8 mouse cellular contexts compared by ENCODE assay signal in the genomic region with DNA sequence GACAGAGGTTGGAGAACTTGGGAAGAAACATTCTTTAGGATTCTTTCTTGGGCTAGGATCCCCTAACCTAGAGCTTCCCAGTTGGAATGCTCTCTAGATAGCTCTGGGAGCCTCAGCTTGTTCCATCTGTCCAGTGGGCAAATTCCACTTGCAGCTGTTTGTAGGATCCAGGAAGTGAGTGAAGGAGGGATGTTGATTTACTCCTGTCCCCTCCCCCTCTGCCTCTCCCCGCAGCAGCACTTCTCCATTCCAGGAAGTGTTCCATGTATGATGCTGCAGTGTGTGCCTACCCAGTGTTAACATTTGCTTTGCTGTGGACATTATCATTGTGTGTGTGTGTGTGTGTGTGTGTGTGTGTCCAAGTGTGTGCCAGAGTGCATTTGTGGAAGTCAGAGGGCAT. TPM values are rescaled to one million over a fixed set of nuclear protein-coding genes. Genes with fewer than 3 reads are reported as not detected.
DNase-seq lines count a peak whose midpoint lies in the region; ATAC-seq and TF ChIP-seq lines count a peak whose summit lies in the region.

No protein-coding gene starts in this region.

- peak overlapping the region; percentile 80 for H3K4me2 ChIP-seq in hindbrain, embryonic 11.5 days (replicated peaks; ENCODE audit: low read depth, low read length)
- H3K4me2 ChIP-seq in midbrain, postnatal 0 days (ENCODE audit: low read depth, low read length, poor library complexity, severe bottlenecking) = peak overlapping the region; percentile 69

- ATAC-seq in hindbrain, embryonic 11.5 days (ENCODE audit: low FRiP score) = no peak
- no peak for ATAC-seq in midbrain, postnatal 0 days (ENCODE audit: low FRiP score)

- no peaks in the 10 kb centered on the region for H3K27me3 ChIP-seq in hindbrain, embryonic 11.5 days (ENCODE audit: control insufficient read depth, insufficient read depth, low read length)
- no peaks in the 10 kb centered on the region for H3K27me3 ChIP-seq in liver, adult 2 months (ENCODE audit: control insufficient read depth, insufficient read depth, low read length)
- H3K27me3 ChIP-seq in midbrain, postnatal 0 days (ENCODE audit: insufficient read depth, low read length) = no peaks in the 10 kb centered on the region

- H3K9me3 ChIP-seq in hindbrain, embryonic 11.5 days (ENCODE audit: control insufficient read depth, low read length) = no peaks in the 10 kb centered on the region
- H3K9me3 ChIP-seq in midbrain, postnatal 0 days (ENCODE audit: low read length) = no peaks in the 10 kb centered on the region

- H3K79me2 ChIP-seq in liver, adult 2 months (ENCODE audit: control insufficient read depth, insufficient read depth, low read length) = peaks cover 50% of the 10 kb centered on the region

- peaks cover 4% of the 10 kb centered on the region; the same call in 1 of the 2 replicates for H3K4me1 ChIP-seq in hindbrain, embryonic 11.5 days (replicated peaks; ENCODE audit: control insufficient read depth, insufficient read depth, low read length)
- peaks cover 34% of the 10 kb centered on the region for H3K4me1 ChIP-seq in liver, adult 2 months (ENCODE audit: control insufficient read depth, insufficient read depth, low read length)
- peaks cover 14% of the 10 kb centered on the region for H3K4me1 ChIP-seq in midbrain, postnatal 0 days (ENCODE audit: insufficient read depth, low read length)

- no peaks in the 10 kb centered on the region for H3K36me3 ChIP-seq in hindbrain, embryonic 11.5 days (ENCODE audit: control insufficient read depth, insufficient read depth, low read length)
- H3K36me3 ChIP-seq in liver, adult 2 months (ENCODE audit: control insufficient read depth, insufficient read depth, low read length) = no peaks in the 10 kb centered on the region
- H3K36me3 ChIP-seq in midbrain, postnatal 0 days (ENCODE audit: insufficient read depth, low read length) = peaks cover 2% of the 10 kb centered on the region; the same call in 1 of the 2 replicates

- no peak for TF ChIP-seq CTCF in liver, adult 2 months (IDR thresholded peaks at IDR 0.05; ENCODE audit: low read depth, low read length)
- no peak for TF ChIP-seq CTCF in midbrain, postnatal 0 days (IDR thresholded peaks at IDR 0.05)

- WGBS in hindbrain, embryonic 11.5 days = 38% methylated on average over 1 of the region's 1 CpGs
- 0% methylated on average over 1 of the region's 1 CpGs for WGBS in liver, adult 2 months
- 25% methylated on average over 1 of the region's 1 CpGs for WGBS in midbrain, postnatal 0 days

- H3K27ac ChIP-seq in hindbrain, embryonic 11.5 days (ENCODE audit: low read depth, low read length) = no peak overlapping the region
- peak overlapping the region; percentile 50 for H3K27ac ChIP-seq in liver, adult 2 months (replicated peaks; ENCODE audit: insufficient read depth, low read depth, low read length)
- no peak overlapping the region for H3K27ac ChIP-seq in midbrain, postnatal 0 days (ENCODE audit: low read depth, low read length)

- peak overlapping the region; percentile 98 for H3K4me3 ChIP-seq in hindbrain, embryonic 11.5 days (ENCODE audit: low read depth, low read length)
- H3K4me3 ChIP-seq in liver, adult 2 months (ENCODE audit: insufficient read depth, low read depth, low read length) = peak overlapping the region; percentile 80
- peak overlapping the region; percentile 97 for H3K4me3 ChIP-seq in midbrain, postnatal 0 days (ENCODE audit: low read depth, low read length)

- intact Hi-C loops in left cerebral cortex, postnatal 10 days (cut with DNase I) = loop anchor here (5.0 kb wide), 1 partner anchor 36 kb away; no protein-coding TSS in a partner anchor

- peak; percentile 62 for DNase-seq in 416B (ENCODE audit: low read depth)
- peak; percentile 22 for DNase-seq in Muller cell, postnatal 12 days (ENCODE audit: inconsistent ontology term)
- DNase-seq in hindbrain, embryonic 11.5 days (ENCODE audit: low spot score) = no peak
- peak; percentile 61 for DNase-seq in liver, adult 2 months (ENCODE audit: extremely low read depth, low read depth, low spot score)
- no peak for DNase-seq in midbrain, postnatal 0 days (ENCODE audit: low spot score)
- no peak for DNase-seq in left cerebral cortex, postnatal 10 days (ENCODE audit: extremely low spot score in 1 of 2, low spot score in 2 of 2)
- DNase-seq in left cerebral cortex, adult 8-10 months (ENCODE audit: low spot score in 2 of 2) = no peak
- DNase-seq in layer of hippocampus, adult 9-11 months = no peak

- peak overlapping the region; percentile 88 for H3K9ac ChIP-seq in hindbrain, embryonic 11.5 days (ENCODE audit: low read depth, low read length)
- H3K9ac ChIP-seq in liver, adult 2 months (ENCODE audit: low read depth, low read length) = peak overlapping the region; percentile 80
- H3K9ac ChIP-seq in midbrain, postnatal 0 days (replicated peaks; ENCODE audit: low read length, poor library complexity, severe bottlenecking) = peak overlapping the region; percentile 96

- no peak for TF ChIP-seq POLR2A in liver, adult 2 months (IDR thresholded peaks at IDR 0.05; ENCODE audit: extremely low read depth, insufficient read depth, low read length)

RNA-seq across cellular contexts. Expression of a gene that starts 1.3 kb away (rescaled TPM):
- 59.2 and 64.8 TPM in 2 replicates for polyA plus RNA-seq in hindbrain, embryonic 11.5 days (2014; fragmentation: Nextera tagmentation; extraction: Ambion mirVana)
- total RNA-seq in liver, adult 2 months (2014; rRNA removed) = 28.9 and 32.3 TPM in 2 replicates
- 57.3 and 74.4 TPM in 2 replicates for polyA plus RNA-seq in liver, adult 2 months (2012; rRNA removed)
- total RNA-seq in midbrain, postnatal 0 days (2014; rRNA removed) = 67.8 and 69.2 TPM in 2 replicates
- 52.8 and 59.2 TPM in 2 replicates for polyA plus RNA-seq in midbrain, postnatal 0 days (2015; fragmentation: Nextera tagmentation; extraction: Ambion mirVana)
- total RNA-seq in left cerebral cortex, postnatal 10 days (2021) = 10 to 100 TPM; 60.1 to 66.9 TPM
- total RNA-seq in left cerebral cortex, adult 8-10 months (2022) = 10 to 100 TPM; 49.5 to 64.9 (median 60.9) TPM

RNA-seq across cellular contexts. Expression of a gene that starts 14.4 kb away (rescaled TPM):
- 47.5 and 48.9 TPM in 2 replicates for polyA plus RNA-seq in hindbrain, embryonic 11.5 days (2014; fragmentation: Nextera tagmentation; extraction: Ambion mirVana)
- total RNA-seq in liver, adult 2 months (2014; rRNA removed) = 5.6 TPM in 2 replicates
- 8.3 and 15.7 TPM in 2 replicates for polyA plus RNA-seq in liver, adult 2 months (2012; rRNA removed)
- total RNA-seq in midbrain, postnatal 0 days (2014; rRNA removed) = 37.3 and 41.0 TPM in 2 replicates
- 42.0 and 42.7 TPM in 2 replicates for polyA plus RNA-seq in midbrain, postnatal 0 days (2015; fragmentation: Nextera tagmentation; extraction: Ambion mirVana)
- 10 to 100 TPM; 33.2 to 35.1 TPM for total RNA-seq in left cerebral cortex, postnatal 10 days (2021)
- 10 to 100 TPM; 17.0 to 28.0 (median 23.5) TPM for total RNA-seq in left cerebral cortex, adult 8-10 months (2022)

RNA-seq across cellular contexts. Expression of a gene that starts 58.3 kb away (rescaled TPM):
- 232 and 254 TPM in 2 replicates for polyA plus RNA-seq in hindbrain, embryonic 11.5 days (2014; fragmentation: Nextera tagmentation; extraction: Ambion mirVana)
- 9.5 and 13.0 TPM in 2 replicates for total RNA-seq in liver, adult 2 months (2014; rRNA removed)
- 9.1 and 13.5 TPM in 2 replicates for polyA plus RNA-seq in liver, adult 2 months (2012; rRNA removed)
- 105 and 114 TPM in 2 replicates for total RNA-seq in midbrain, postnatal 0 days (2014; rRNA removed)
- polyA plus RNA-seq in midbrain, postnatal 0 days (2015; fragmentation: Nextera tagmentation; extraction: Ambion mirVana) = 198 and 201 TPM in 2 replicates
- 10 to 100 TPM; 88.4 to 89.2 TPM for total RNA-seq in left cerebral cortex, postnatal 10 days (2021)
- 10 to 100 TPM; 90.2 to 93.1 (median 91.0) TPM for total RNA-seq in left cerebral cortex, adult 8-10 months (2022)

Comparison
In these comparisons a context has a peak if more than half of its experiments do, and no peak if none do; other contexts are left out.
1. DNase-seq: peak in 416B (single experiment), Muller cell, postnatal 12 days (single experiment) and liver, adult 2 months (single experiment); none in hindbrain, embryonic 11.5 days (single experiment), midbrain, postnatal 0 days (single experiment), left cerebral cortex, postnatal 10 days (0 of 2), left cerebral cortex, adult 8-10 months (0 of 2) and layer of hippocampus, adult 9-11 months (single experiment).
2. Peak in every context shown above with its lines, with median percentiles within 50 percentile points of each other: H3K4me3 ChIP-seq and H3K9ac ChIP-seq.